Mouse (Mus musculus): ENCODE measurements at regions not wholly inside any gene's neighbourhood (a gene's known extent, or its start where the extent isn't known, plus 50 kb on each side); places are given as distances from the start of the nearest gene placed in this dataset.

DNA sequence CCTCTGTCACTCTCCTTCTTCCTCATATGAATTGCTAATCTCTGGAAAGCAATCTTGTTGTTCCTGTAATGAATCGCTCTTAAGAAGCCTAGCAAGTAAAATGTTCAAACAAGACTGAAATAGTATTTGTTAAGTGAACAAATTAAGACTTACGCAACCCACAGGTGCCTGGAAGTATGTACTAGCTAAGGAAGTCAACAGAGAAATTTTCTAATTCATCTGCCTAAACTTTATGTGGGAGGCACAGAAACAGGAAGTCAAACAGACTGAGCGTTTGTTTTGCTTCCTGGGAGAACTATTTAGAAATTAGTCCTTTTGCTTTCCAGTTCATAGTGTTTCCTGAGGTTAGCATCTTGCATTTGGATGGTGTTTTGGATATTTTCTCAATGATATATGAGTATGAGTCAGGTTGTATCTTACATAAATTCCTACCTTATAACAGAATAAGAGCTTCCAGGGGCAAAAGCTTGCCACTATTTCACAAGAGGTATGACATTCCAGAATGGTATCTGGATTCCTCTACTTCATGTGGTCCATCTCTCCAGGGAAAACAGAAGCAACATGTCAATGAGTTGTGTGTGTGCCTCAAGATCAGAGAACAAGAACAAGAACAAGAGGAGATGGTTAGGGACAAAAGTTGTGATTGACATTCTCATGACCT is 87.5 kb upstream of the Rasa1 start:
- H3K4me1 ChIP-seq (ENCODE audit: control insufficient read depth, insufficient read depth, low read length) = no peaks in the 10 kb centered on the region
- TF ChIP-seq POLR2A (IDR thresholded peaks at IDR 0.05; ENCODE audit: insufficient read depth, low read depth, low read length) = no peak
- no peak for TF ChIP-seq CTCF (IDR thresholded peaks at IDR 0.05; ENCODE audit: insufficient read depth, low read depth, low read length)
- H3K4me3 ChIP-seq (ENCODE audit: insufficient read depth, low read depth, low read length) = no peak overlapping the region
- WGBS = 41% methylated on average over 3 of the region's 3 CpGs
- no peak overlapping the region for H3K27ac ChIP-seq (ENCODE audit: insufficient read depth, low read depth, low read length)

DNA sequence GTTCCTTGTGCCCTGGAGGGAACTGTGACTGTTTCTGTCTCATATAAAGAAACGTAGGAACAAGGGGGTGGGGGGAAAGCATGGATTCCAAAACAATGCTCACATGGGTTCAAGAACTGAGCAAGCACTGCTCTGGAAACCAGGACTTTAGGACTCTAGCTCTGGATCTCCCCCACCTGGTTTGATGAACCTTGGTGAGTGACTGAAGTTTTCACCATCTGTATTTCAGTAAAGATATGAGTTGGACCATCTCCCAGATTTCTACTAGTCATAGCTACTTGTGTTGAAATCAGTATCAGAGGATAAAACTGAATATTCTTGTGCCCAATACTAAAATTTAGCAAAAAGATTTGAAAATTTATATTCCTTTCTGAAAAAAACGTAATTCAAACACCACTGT is 70.7 kb upstream of the Rasa1 start:
- H3K4me1 ChIP-seq (ENCODE audit: control insufficient read depth, insufficient read depth, low read length) = no peaks in the 10 kb centered on the region
- TF ChIP-seq CTCF (IDR thresholded peaks at IDR 0.05; ENCODE audit: insufficient read depth, low read depth, low read length) (no peak), POLR2A (IDR thresholded peaks at IDR 0.05; ENCODE audit: insufficient read depth, low read depth, low read length) (no peak)
- WGBS = 65% methylated on average over 2 of the region's 2 CpGs
- no peak overlapping the region for H3K27ac ChIP-seq (ENCODE audit: insufficient read depth, low read depth, low read length)
- H3K4me3 ChIP-seq (ENCODE audit: insufficient read depth, low read depth, low read length) = no peak overlapping the region

DNA sequence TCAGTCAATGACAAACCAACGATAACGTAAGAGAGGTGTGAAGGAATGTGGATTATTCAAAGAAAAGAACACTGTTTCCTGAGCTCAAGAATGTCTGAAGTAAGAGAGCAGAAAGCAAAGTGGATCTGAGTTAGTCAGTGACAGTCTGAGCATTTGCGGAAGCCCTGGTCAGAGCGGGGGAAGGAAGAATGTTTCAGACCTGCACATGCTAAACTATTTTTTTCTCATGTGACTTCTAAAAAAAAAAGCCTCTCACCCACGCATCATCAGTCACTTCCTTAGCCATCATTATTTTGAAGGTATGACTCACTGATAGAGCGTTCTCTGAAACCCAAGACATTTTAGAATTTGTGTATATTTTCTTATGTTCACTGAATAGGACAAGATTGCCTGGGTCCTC is 70.2 kb upstream of the Rasa1 start:
- Histone ChIP-seq H3K4me3 (ENCODE audit: insufficient read depth, low read depth, low read length) (no peak overlapping the region), H3K27ac (ENCODE audit: insufficient read depth, low read depth, low read length) (no peak overlapping the region), H3K4me1 (ENCODE audit: control insufficient read depth, insufficient read depth, low read length) (no peaks in the 10 kb centered on the region)
- TF ChIP-seq CTCF (IDR thresholded peaks at IDR 0.05; ENCODE audit: insufficient read depth, low read depth, low read length) = no peak
- no peak for TF ChIP-seq POLR2A (IDR thresholded peaks at IDR 0.05; ENCODE audit: insufficient read depth, low read depth, low read length)
- 85% methylated on average over 6 of the region's 6 CpGs for WGBS

DNA sequence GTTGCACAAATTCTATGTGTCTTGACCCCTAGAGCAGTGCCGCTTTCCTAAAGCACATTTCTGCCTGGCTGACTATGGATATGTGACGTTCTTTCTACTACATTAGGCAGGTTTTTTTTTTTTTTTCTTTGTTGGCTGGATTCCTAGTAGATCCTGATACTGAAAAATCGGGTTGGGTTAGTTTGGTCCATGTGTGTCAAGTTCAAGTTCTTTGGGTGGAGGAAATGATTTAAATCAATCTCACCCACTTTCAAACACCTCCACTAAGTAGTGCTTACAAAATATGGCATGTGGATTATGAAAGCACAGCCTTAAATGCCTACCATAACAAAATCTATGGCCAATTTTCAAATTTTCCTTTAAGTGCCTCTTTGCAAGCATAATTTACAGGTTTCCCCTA is 63.1 kb upstream of the Rasa1 start:
- no peak overlapping the region for H3K27ac ChIP-seq (ENCODE audit: insufficient read depth, low read depth, low read length)
- no peaks in the 10 kb centered on the region for H3K4me1 ChIP-seq (ENCODE audit: control insufficient read depth, insufficient read depth, low read length)
- H3K4me3 ChIP-seq (ENCODE audit: insufficient read depth, low read depth, low read length) = no peak overlapping the region
- 75% methylated on average over 3 of the region's 3 CpGs for WGBS
- TF ChIP-seq CTCF (IDR thresholded peaks at IDR 0.05; ENCODE audit: insufficient read depth, low read depth, low read length) (no peak), POLR2A (IDR thresholded peaks at IDR 0.05; ENCODE audit: insufficient read depth, low read depth, low read length) (no peak)

Measured in olfactory bulb, adult 2 months (tissue).